Mouse (Mus musculus) inflammation-experienced regulatory T-cells, adult 6 months (primary cell): ENCODE data around the gene Cdk14. TPM values are rescaled to one million over a fixed set of nuclear protein-coding genes. Genes with fewer than 3 reads are reported as not detected.

Experiments
- ATAC-seq: one replicate; pipeline ENCODE4 v1.8.0; 2017
- polyA plus RNA-seq, 3 experiments: library from polyadenylated mRNA; unstranded; fragments of 100-300 nt; shearing (Covaris generic); gene quantifications; one replicate each; pipeline ENCODE4 v1.2.1; 2017

Cdk14 gene
- under 1 TPM in 2 of 3 experiments, not detected in 1; 0.12 to 0.78 TPM for polyA plus RNA-seq

DNA sequence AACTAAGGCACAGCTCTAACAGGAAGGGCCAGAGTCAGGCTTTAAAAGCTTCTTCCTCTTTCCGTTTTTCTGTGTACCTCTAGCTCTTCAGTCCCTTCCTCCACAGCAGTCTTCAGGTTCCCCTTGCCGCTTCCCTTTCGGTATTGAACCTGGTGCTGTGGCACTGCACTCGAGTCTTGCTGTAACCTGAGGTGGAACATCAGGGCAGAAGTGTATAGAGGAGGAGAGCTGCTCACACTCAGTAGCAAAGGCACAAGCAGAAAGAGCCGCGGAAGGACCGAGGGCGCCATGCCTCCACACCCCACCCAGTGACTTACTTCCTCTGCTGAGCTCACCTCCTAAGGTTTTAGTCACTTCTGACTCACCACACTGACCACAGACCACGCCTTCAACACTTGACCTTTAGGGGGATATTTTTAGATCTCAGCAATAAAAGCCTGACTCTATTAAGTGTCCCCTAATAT, at the start of gene Cdk14:
Gene Cdk14 (minus strand): TSS at position 321 of the 464 bp plus-strand sequence.
- peak; percentile 76 for ATAC-seq

DNA sequence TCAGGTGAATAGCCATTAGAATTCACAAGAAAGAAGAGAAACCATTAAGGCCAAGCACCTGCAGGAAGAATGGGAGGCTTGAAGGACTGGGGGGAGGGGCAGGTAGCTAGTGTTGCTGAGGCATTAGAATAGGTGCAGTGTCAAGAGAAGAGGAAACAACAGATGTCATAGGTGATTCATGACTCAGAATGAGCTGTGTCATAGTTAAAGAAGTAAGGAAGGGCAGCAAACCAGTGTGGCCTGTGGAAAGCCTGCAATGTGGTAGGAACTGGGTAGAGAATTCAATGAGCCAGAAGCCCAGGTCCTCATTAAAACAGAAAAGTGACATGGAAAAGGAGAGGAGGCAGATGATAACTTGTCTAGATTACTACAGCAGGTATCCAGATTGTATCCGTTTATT, 45.1 kb upstream of the Cdk14 start:
- no peak for ATAC-seq

DNA sequence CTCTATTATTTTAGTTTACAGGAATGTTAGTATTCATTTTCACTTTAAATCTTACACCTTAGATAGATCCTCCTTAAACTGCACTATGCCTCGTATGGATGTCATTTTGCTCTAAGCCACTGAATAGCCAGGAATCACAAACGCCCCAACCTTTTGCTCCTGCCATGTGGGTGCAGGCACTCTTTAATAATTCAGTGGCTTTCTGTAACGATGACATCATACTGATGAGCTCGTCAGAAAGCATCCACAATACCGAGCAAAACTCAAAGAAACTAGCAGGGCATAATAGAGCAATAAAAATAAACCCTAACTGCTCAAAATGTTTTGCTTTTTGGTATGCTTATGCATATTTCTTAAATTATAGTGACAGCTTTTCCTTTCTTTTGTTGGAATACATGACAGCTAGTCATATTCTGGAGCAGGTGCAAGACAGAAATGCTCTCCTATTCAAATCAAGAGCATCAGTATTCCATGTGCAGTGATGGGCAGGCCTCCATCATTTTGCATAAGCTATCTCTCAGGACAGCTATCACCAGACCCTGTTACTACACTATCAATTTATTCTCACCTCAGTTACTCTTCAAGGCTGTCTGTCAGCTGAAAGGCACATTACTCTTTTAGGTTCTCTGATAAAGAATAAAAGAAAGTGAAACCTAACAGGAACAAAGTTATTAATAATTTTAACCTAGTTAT, 11.8 kb upstream of the Cdk14 start:
- ATAC-seq = no peak

DNA sequence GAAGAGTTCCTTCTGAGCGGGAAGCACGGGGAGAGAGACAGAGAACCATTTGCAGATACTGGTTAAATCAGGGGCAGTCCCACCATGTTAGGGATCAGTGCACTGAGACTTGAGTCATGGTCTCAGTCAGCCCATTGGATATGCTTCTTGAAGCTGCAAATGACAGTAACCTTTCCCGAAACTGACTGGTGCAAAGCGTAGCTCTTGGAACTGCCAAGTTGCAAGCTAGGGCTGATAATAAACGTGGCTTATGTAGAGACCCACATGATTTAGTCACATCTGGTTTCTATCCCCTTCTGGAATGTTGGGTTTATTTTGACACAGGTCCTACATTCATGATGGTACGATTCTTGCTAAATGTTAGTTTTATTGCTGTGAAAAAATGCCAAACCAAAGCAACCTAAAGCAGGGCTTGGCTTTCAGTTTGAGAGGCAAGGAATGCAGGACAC, 3.6 kb upstream of the Cdk14 start:
- no peak for ATAC-seq

DNA sequence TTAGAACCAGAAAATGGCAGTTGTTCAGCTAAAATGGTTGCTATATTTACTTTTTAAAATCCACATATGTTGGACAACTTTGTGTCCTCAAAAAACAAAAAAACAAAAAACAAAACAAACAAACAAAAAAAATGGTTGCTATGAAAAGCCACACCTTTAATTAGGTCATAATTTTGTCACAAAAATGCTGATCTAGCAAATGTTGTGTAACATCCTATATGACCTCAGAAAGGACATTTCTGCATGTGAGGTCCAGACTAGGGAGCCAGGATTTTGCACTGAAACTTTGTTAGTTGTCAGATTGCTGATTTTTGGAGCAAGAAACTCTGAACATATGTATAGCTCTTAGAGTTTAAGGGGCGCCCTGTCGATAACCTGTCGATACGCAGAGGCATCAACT, 3.0 kb upstream of the Cdk14 start:
- ATAC-seq = no peak

DNA sequence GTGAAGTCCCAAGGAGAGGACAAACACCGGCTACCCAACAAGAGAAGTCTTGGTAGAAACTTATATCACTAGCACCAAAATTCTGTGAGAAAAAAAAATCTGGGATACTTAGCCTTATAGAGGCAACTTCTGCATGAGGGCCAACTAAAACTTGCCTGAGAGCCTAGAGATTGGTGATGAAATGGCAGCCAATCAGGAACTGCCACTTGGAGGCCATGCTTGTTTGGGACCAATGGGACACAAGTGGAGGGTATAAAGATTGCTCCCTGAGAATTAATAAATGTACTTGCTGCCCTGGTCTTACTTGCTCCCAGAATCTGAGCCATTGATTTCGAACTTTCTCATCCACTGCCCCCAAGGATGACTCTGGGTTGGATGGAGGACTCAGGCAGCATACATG, 1.3 kb upstream of the Cdk14 start:
- no peak for ATAC-seq

DNA sequence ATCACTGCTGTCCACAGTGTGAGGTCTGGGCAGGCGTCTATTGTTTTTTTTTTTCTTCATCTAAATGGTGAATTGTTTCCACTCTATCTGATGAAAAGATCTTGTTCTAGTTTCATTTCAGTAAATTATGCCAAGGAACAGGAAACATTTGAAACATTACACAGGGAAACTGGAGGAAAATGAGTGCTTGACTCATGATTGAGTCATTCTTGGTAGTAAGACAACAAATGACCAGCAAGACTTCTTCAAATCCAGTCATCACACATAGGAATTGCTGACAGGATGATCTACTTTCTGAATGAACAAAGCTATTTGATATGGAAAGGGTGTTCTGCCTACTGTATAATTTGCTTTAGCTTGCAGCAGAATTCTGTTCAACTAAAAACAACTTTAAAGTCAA, 859 bp downstream of the Cdk14 start:
- no peak for ATAC-seq

DNA sequence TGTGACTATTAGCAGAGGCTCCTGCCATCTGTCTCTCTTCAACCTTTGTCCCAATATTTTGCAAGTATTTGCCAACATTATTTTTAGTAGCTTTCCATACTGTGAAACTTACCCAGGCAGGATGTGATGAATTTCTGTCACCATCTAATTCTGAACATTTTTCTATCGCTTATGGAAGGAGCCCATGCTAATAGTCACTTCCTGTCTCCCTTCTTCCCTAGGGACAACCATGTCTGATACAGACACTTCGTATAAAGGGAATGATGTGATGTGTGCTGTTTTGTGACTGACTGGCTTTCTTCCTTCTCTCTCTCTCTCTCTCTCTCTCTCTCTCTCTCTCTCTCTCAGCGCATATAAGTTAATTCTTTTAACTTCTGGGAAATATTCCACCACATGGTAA, 5.3 kb downstream of the Cdk14 start:
- ATAC-seq = no peak

DNA sequence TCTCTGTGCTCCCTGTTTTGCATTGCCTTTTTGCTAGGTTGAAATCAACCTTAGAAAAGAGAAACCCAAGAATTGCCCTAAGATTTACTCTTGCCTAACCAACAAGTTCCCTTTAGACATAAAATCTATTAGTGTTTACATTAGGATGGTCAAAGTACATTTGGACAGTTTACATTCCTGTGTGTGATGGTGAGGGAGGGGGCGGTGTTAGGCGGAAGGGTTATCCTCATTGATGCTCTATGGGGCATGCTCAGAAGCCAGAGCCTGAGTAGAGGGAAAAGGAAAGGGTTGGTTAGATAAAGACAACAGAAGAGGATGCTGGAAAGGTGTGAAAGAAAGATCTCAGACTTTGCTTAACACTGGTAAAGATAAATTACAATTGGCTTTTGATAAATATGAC, 8.2 kb downstream of the Cdk14 start:
- ATAC-seq = no peak

DNA sequence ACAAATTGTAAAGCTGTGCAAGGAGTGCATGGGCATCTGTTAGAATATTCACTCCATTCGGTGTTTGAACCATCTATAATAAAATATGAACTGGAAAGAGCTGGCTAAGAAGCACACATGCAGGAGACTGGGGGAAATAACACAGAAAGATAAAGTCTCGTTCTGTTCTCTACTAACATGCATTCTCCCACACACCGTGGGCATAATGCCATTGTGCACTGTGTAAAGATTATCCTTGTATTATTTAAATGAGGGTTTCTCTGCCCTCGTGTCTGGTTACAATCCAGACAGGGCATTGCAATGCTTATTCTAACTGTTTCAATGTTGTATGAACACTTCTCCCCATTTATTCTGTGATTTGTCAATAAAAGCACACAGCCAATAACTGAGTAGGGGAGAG, 18.1 kb downstream of the Cdk14 start:
- no peak for ATAC-seq

DNA sequence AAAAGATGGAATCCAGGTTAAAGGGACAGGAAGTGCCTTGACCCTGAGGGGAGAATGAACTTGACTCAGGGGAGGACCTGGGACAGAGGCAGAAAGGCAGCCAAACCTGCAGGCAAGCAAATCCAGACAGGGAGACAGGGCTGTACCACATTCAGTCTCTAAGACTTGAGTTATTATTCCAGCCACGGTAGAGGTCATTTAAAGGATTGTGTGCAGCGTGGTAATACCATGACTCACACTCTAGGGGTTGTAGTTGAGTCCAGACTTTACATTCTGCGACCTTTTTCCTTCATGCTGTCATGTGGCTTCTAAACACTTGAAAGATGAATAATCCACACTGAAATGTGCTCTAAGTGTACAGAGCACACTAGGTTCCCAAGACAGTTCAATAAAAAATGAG, 27.3 kb downstream of the Cdk14 start:
- no peak for ATAC-seq

DNA sequence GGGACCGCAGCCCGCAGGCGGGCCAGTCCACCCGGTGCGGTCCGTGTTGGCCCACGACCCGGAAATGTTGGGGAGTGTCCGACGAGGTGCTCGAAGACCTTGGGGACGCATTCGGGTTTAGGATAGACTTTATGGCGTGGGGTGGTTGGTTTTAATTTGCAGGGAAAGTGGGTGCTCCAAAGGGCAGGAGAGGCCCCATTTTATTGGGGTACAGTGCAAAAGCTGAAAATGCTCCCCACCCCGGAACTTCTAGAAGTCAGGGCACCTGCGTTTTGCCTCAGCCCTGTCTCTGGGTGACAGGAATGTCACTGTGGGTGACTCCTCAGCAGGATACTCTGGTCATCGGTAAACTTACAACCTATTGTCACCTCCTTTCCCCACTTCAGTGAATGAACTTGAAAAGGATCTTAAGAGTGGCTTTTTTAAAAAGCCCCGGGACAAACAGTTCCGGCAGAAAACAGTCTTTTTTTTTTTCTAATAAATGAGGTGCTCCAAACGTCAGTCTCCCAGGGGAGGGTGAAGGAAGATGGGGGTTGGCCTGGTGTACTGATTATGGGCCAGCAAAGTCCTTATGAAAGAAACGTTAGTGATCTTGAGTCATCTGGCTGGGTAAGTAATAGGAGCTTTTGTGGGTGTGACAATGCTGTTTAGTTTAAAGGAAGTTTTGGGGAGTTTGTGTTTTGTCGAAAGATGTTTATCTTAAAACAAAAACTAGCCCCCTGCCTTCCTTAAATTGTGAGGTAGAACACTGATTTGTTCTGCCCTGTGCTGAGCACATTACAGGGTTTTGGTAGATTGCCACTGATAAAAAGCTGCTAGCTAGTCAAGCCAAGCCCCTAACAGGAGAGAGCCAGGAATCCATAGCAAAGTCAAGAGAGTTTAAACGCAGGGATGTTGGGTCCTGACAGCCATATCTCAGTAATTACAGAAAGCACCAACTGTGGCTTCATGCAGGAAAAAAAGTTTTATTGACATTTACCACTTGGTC, 39.1 kb downstream of the Cdk14 start:
- no peak for ATAC-seq

DNA sequence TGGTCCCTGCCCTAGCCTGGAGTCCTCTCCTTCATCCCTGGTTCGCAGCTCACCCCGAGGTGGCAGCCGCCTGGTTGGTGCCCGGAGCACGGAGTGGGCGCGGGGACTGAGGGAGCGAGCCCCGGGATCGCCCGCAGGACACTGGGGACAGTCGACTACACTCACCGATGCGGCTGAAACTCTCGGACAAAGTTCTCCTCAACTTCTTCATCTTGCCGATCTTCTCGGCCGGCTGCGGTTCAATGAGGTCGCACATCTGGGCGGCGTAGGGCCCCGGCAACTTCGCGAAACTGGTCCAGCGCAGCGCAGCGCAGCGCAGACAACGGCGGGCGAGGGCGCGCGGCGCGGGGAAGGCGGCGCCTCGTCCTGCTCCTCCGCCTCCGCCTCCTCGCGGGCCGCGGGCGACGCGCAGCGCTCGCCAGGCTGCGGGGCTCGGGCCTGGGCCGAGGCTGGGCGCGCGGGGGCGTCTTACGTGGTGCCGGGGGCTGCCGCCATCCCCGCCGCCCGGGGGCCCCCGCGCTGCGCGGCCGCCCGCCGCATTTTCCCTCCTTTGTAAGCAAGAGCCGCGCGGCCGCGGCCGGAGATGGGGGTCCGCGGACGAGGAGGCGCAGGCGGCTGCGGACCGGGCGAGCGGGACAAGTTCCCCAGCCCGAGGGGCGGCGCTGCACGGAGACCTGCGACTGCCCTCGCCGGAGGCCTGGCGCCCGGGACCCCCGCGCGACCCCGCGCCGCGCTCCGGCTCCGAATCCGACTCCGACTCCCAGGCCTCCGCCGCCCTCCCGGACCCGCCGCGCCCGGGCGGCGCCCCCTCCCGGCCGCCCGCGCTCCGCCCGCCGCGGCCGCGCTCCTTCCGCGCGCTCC, 40.0 kb downstream of the Cdk14 start:
- no peak for ATAC-seq

DNA sequence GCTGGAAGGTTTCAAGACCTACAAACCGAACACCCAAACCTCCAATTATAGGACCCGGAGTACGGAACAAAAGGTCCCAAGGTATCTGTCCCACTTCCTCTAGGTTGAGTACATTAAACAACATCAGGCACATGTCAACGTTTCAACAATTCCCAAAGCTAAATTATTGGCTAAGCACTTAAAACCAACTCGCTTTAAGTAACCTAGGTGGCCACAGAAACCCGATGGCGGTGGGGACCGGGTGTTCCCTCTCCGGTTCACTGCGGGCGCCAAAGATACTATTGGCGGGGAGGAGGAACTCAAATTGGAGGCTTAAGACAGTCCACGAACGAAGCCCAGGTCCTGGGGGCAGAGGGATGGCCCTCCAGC, 40.6 kb downstream of the Cdk14 start:
- ATAC-seq = no peak

DNA sequence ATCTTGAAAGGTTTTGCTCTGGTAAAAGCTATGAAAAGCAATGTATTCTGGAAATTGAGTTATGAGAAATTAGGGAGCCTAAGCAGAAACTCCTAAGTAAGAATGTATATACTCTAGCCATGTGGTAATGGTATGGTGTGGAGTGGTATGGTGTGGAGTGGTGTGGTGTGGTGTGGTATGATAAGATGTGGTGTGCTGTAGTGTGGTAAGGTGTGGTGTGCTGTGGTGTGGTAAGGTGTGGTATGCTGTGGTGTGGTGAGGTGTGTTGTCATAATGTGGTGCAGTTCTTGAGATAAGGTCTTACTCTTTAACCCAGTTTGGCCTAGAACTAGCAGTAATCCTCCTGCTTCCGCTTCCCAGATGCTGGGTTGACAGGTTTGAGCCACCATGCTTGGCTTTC, 45.7 kb downstream of the Cdk14 start:
- ATAC-seq = no peak

DNA sequence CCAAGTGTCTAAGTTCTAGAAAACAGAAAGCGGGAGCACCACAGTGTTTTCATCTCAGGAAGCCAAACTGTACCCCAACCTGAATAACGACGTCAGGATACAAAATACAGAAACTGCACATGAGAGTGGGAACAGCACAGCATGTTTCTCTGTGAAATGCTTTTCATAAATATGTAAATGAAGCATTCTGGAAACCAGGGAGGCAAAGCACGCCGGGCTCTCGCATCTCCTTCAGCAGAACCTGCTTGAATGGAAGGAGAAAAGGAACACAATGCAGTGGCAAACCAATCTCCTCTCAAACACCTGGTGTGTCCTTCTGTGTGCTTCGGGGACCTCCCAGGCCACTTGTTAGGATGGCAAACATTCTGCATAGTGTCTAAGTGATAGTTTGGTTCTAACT, 46.6 kb downstream of the Cdk14 start:
- ATAC-seq = no peak

DNA sequence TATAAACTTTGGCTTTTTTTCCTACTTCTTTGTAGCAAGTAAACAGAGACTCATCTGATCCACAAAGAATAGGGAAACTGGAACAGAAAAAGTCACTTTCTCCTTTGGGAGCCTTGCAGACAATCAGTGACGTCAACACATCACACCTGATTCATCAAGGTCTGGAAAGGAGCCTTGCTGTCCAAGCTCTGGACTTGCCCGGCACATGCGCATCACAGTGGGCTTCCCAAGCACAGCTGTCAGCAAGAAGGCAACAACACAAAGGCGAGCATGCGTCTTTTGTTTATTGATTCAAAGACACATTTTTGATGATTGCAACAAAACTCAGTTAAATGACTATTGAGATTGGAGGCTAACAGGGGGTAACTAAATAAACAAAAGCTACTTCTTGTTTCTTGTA, 47.2 kb downstream of the Cdk14 start:
- no peak for ATAC-seq

DNA sequence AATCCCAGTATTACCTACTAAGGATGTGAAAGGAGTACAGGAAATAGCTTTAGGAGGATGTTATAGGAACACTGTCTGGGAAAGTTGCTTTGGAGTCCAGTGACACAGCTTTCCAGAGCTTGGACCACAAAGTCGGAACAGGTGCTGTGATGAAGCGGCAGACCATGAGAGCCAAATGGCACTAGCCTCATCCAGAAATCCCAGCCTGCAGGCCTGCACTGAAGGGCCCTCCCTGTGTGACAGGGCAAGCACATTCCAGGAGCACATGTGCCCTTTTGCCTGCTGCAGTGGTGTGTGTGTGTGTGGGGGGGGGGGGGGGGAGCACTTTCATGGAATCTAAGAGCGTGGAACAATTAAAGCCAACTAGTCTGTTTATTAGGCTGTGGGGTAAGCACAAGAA, 47.8 kb downstream of the Cdk14 start:
- no peak for ATAC-seq

DNA sequence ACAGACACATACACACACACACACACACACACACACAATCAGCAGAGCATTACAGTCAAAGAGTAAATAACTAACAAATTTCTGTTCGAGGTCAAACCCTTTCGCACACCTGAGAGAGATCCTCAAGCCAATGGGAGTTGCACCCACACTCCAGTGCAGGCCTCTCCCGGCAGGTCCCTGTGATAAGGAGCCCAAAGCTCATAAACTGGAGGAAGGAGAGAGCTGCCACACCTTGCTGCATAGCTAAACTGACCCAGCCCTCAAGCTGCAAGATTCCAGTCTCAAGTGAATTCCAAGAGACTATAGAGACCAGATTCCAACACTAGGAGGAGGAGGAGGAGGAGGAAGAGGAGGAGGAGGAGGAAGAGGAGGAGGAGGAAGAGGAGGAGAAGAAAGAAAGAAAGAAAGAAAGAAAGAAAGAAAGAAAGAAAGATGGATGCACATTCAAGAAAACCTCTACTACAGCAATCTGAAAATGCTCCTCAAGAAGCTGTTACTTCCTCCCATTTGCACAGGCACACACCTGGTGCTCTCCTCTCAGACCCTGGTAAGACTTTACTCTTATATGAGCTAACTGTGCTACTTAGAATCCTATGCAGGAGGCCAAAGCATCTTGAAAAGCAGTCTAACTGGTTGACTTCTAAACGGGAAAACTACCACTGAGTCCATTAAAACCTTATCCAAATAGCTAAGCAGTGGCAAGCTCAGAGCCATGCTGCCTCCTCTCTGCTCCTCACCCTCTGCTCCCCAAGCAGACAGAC, 49.6 kb downstream of the Cdk14 start:
- ATAC-seq = no peak

DNA sequence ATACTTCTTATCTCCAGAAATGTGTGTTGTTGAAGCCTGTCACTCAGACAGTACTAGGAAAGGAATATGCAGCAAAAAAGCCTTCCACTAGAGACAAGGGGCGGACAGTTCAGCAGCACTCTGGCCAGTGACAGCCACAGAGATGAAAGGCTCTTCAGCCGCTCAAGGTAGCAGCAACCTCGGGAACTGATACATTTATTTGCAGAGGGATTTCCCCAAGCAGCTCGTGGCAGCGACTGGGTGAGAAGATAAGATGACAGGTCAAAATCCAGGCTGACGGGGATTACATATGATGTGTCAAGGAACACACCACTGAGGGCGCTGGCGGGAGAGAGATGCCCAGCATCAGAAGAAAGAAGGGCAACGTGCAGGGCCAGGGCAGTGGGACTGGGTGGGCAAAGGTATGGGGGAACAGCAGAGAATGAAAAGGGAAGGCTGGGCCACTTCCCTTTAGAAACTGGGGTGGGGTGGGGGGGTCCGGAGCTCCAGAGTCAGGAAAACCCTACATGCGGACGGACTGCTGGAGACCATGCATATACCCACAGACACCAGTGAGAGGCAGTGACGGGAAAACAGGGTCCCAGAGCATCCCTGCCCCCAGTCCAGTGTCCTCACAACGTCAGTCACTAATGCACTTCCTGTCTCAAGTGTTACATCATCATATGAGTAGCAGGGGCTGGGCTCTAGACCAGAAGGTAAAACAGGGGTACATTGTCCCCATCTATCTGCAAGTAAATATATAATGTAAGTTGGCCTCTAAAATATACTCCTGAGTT, 51.5 kb downstream of the Cdk14 start:
- no peak for ATAC-seq

DNA sequence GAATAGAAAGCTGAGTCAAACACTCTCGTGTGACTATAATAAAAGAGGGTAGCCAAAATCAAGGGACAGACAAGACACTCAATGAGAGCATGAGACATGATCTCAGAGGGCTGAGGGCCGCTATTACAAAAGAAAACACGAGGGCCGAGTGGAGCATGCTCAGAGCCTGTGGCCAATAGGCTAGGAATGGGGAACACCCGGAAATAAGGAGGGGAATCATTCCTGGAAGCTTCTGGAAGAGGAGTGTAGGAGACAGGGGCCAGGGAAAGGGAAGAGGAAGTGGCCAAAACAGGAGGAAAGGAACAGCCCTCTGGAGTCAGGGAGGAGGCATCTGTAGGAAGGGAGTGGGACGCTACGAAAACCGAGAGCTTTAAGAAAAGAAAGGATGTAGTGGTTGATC, 52.6 kb downstream of the Cdk14 start:
- no peak for ATAC-seq
